Mouse (Mus musculus) CD4-positive, CD25-positive, alpha-beta regulatory T cell, adult 4 months (primary cell): ENCODE results near the gene Lhx1. TPM values are rescaled to one million over a fixed set of nuclear protein-coding genes. Genes with fewer than 3 reads are reported as not detected.

Source experiments
- ATAC-seq: one replicate; pipeline ENCODE4 v1.8.0; 2017
- polyA plus RNA-seq, 2 experiments: library from polyadenylated mRNA; unstranded; fragments of 100-300 nt; shearing (Covaris generic); gene quantifications; one replicate each; pipeline ENCODE4 v1.2.1; 2017

The Lhx1 gene
- not detected for polyA plus RNA-seq

GRCm38 (mm10) chr11:84525421-84526274 lies at the start of gene Lhx1:
Lhx1 (minus strand) TSS chr11:84525535.
- no peak for ATAC-seq

GRCm38 (mm10) chr11:84574834-84575233 lies 49.5 kb upstream of the Lhx1 start:
- ATAC-seq, result no peak

GRCm38 (mm10) chr11:84573637-84574036 lies 48.3 kb upstream of the Lhx1 start:
- no peak for ATAC-seq

GRCm38 (mm10) chr11:84570812-84571211 lies 45.5 kb upstream of the Lhx1 start:
- no peak for ATAC-seq

GRCm38 (mm10) chr11:84570392-84570791 lies 45.1 kb upstream of the Lhx1 start:
- ATAC-seq, result no peak

- ATAC-seq, result no peak
These were observed 43.9 kb upstream of the Lhx1 start for GRCm38 (mm10) chr11:84569052-84569751.

- ATAC-seq, result no peak
These were observed 43.1 kb upstream of the Lhx1 start for GRCm38 (mm10) chr11:84568482-84568881.

GRCm38 (mm10) chr11:84566691-84567090 lies 41.4 kb upstream of the Lhx1 start:
- no peak for ATAC-seq

GRCm38 (mm10) chr11:84565224-84565623 lies 39.9 kb upstream of the Lhx1 start:
- ATAC-seq, result no peak

- no peak for ATAC-seq
These were observed 38.0 kb upstream of the Lhx1 start for GRCm38 (mm10) chr11:84563360-84563759.

- no peak for ATAC-seq
These were observed 37.5 kb upstream of the Lhx1 start for GRCm38 (mm10) chr11:84562758-84563347.

- no peak for ATAC-seq
These were observed 36.2 kb upstream of the Lhx1 start for GRCm38 (mm10) chr11:84561546-84561945.

GRCm38 (mm10) chr11:84553821-84554450 lies 28.6 kb upstream of the Lhx1 start:
- ATAC-seq, result no peak

- ATAC-seq, result no peak
These were observed 26.0 kb upstream of the Lhx1 start for GRCm38 (mm10) chr11:84551296-84551695.

GRCm38 (mm10) chr11:84549258-84549791 lies 24.0 kb upstream of the Lhx1 start:
- no peak for ATAC-seq

GRCm38 (mm10) chr11:84548293-84548692 lies 23.0 kb upstream of the Lhx1 start:
- no peak for ATAC-seq

GRCm38 (mm10) chr11:84539981-84540380 lies 14.6 kb upstream of the Lhx1 start:
- ATAC-seq, result no peak

GRCm38 (mm10) chr11:84529797-84530703 lies 4.7 kb upstream of the Lhx1 start:
- ATAC-seq, result no peak

GRCm38 (mm10) chr11:84529143-84529755 lies 3.9 kb upstream of the Lhx1 start:
- ATAC-seq, result no peak

GRCm38 (mm10) chr11:84526976-84527860 lies 1.9 kb upstream of the Lhx1 start:
- no peak for ATAC-seq
